Mouse (Mus musculus) limb, embryonic 11.5 days (tissue): ENCODE results near the gene Bmp4. TPM values are rescaled to one million over a fixed set of nuclear protein-coding genes. Genes with fewer than 3 reads are reported as not detected.

ENCODE experiments used
- ATAC-seq: fragments of 200-750 bp; cut with Nextera tagmentation; 2 replicates; pipeline ENCODE4 v1.8.0; 2017; ENCODE audit warnings: low read depth; ENCODE audit not compliant: insufficient number of reproducible peaks, low FRiP score, low TSS enrichment
- DNase-seq: peaks from one replicate; pipeline ENCODE4 v3.0.0-alpha.2; 2015; ENCODE audit warnings: low spot score
- H3K27ac ChIP-seq: fragments of 300-500 bp; sonication (generic); replicated peaks from 2 replicates; pipeline ENCODE4 v1.5.1; 2014; ENCODE audit warnings: low read depth, mild to moderate bottlenecking, low read length
- H3K27me3 ChIP-seq: fragments of 300-500 bp; sonication (generic); 2 replicates; pipeline ENCODE4 v1.6.1; 2014; ENCODE audit warnings: mild to moderate bottlenecking, low read length, mixed read lengths; ENCODE audit not compliant: control insufficient read depth, insufficient read depth
- H3K36me3 ChIP-seq: fragments of 300-500 bp; sonication (generic); 2 replicates; pipeline ENCODE4 v1.6.1; 2014; ENCODE audit warnings: mild to moderate bottlenecking, low read length, moderate library complexity, mixed read lengths; ENCODE audit not compliant: control insufficient read depth, insufficient read depth
- H3K4me1 ChIP-seq: fragments of 300-500 bp; sonication (generic); 2 replicates; pipeline ENCODE4 v1.6.1; 2014; ENCODE audit warnings: low read length, mixed read lengths; ENCODE audit not compliant: control insufficient read depth, insufficient read depth
- H3K4me2 ChIP-seq: fragments of 300-500 bp; sonication (generic); 2 replicates; pipeline ENCODE4 v1.6.1; 2014; ENCODE audit warnings: low read depth, mild to moderate bottlenecking, moderate library complexity; ENCODE audit not compliant: severe bottlenecking
- H3K4me3 ChIP-seq: fragments of 300-500 bp; sonication (generic); 2 replicates; pipeline ENCODE4 v1.5.1; 2014; ENCODE audit warnings: low read depth, low read length
- H3K9ac ChIP-seq: fragments of 300-500 bp; sonication (generic); 2 replicates; pipeline ENCODE4 v1.6.1; 2014; ENCODE audit warnings: mild to moderate bottlenecking, low read length
- H3K9me3 ChIP-seq: fragments of 300-500 bp; sonication (generic); 2 replicates; pipeline ENCODE4 v1.6.1; 2016; ENCODE audit warnings: low read length; ENCODE audit not compliant: control insufficient read depth
- WGBS: fragments of 180-500 bp; shearing (Covaris S2); extraction: QIAGEN DNeasy Blood & Tissue Kit; methylation state at CpG from one replicate; pipeline ENCODE4 v1.1.7; 2014; 5-methylcytosine and 5-hydroxymethylcytosine counted together
- polyA plus RNA-seq: library from polyadenylated mRNA; unstranded; fragments of >200 nt; fragmentation: Nextera tagmentation; extraction: Ambion mirVana; gene quantifications from 2 replicates; pipeline ENCODE4 v1.2.1, GENCODE M21; 2014

Gene Bmp4
- polyA plus RNA-seq: 58.9 and 75.0 TPM in 2 replicates

GRCm38 (mm10) chr14:46390249-46390775 is at the start of gene Bmp4:
Gene Bmp4 (minus strand): TSS chr14:46390669.
- DNase-seq: peak; percentile 86
- WGBS: under 1% methylated on average over 26 of the region's 26 CpGs
- peak; percentile 33; the same call in 1 of the 2 replicates for ATAC-seq
- Histone ChIP-seq H3K4me1 (peaks cover 6% of the 10 kb centered on the region; the same call in 1 of the 2 replicates), H3K27me3 (peaks cover 3% of the 10 kb centered on the region; the same call in 1 of the 2 replicates), H3K9me3 (no peaks in the 10 kb centered on the region), H3K4me2 (peak within 1 kb of the TSS; percentile 82), H3K9ac (peak within 1 kb of the TSS; percentile 62), H3K27ac (0 out of 2 replicates have a peak within 1 kb of the TSS, but pooled peaks have one; percentile 15), H3K4me3 (peak within 1 kb of the TSS; percentile 37), H3K36me3 (no peaks in the 10 kb centered on the region)

- H3K4me2 ChIP-seq: no peak overlapping the region
- no peaks in the 10 kb centered on the region for H3K27me3 ChIP-seq
- H3K36me3 ChIP-seq: no peaks in the 10 kb centered on the region
- H3K27ac ChIP-seq: no peak overlapping the region
- ATAC-seq (no peak), DNase-seq (no peak)
- no peaks in the 10 kb centered on the region for H3K9me3 ChIP-seq
- no peak overlapping the region for H3K4me3 ChIP-seq
- H3K4me1 ChIP-seq: peaks cover 8% of the 10 kb centered on the region
- 71% methylated on average over 5 of the region's 5 CpGs for WGBS
- no peak overlapping the region for H3K9ac ChIP-seq
These were observed 49.1 kb upstream of the Bmp4 start for GRCm38 (mm10) chr14:46439461-46440048.

GRCm38 (mm10) chr14:46436471-46437090 is 46.1 kb upstream of the Bmp4 start:
- peak; percentile 60 for ATAC-seq
- DNase-seq: peak; percentile 51
- 3% methylated on average over 9 of the region's 9 CpGs for whole genome bisulfite sequencing
- no peaks in the 10 kb centered on the region for H3K9me3 ChIP-seq
- H3K4me2 ChIP-seq: peak overlapping the region; percentile 11; the same call in 1 of the 2 replicates
- no peak overlapping the region for H3K4me3 ChIP-seq
- peaks cover 8% of the 10 kb centered on the region for H3K4me1 ChIP-seq
- H3K36me3 ChIP-seq: no peaks in the 10 kb centered on the region
- no peaks in the 10 kb centered on the region for H3K27me3 ChIP-seq
- H3K27ac ChIP-seq: no peak overlapping the region
- H3K9ac ChIP-seq: no peak overlapping the region

GRCm38 (mm10) chr14:46430231-46430630 is 39.8 kb upstream of the Bmp4 start:
- ATAC-seq: no peak
- WGBS: 86% methylated on average over 5 of the region's 5 CpGs

GRCm38 (mm10) chr14:46427251-46427650 is 36.8 kb upstream of the Bmp4 start:
- Histone ChIP-seq H3K36me3 (no peaks in the 10 kb centered on the region), H3K27me3 (no peaks in the 10 kb centered on the region), H3K4me3 (no peak overlapping the region), H3K9me3 (no peaks in the 10 kb centered on the region), H3K4me1 (no peaks in the 10 kb centered on the region), H3K4me2 (no peak overlapping the region), H3K27ac (no peak overlapping the region), H3K9ac (no peak overlapping the region)
- 91% methylated on average over 13 of the region's 13 CpGs for WGBS
- no peak for DNase-seq
- ATAC-seq: no peak

More at GRCm38 (mm10) chr14:46430231-46430630, 39.8 kb upstream of the Bmp4 start:
- Histone ChIP-seq H3K9me3 (no peaks in the 10 kb centered on the region), H3K27me3 (no peaks in the 10 kb centered on the region), H3K27ac (no peak overlapping the region), H3K4me2 (no peak overlapping the region), H3K4me1 (no peaks in the 10 kb centered on the region), H3K4me3 (no peak overlapping the region), H3K9ac (no peak overlapping the region), H3K36me3 (no peaks in the 10 kb centered on the region)
- no peak for DNase-seq

GRCm38 (mm10) chr14:46421823-46422222 is 31.4 kb upstream of the Bmp4 start:
- DNase-seq (no peak), ATAC-seq (no peak)
- H3K27me3 ChIP-seq: no peaks in the 10 kb centered on the region
- H3K4me1 ChIP-seq: peaks cover 3% of the 10 kb centered on the region; the same call in 1 of the 2 replicates
- no peak overlapping the region for H3K27ac ChIP-seq
- no peak overlapping the region for H3K4me3 ChIP-seq
- no peaks in the 10 kb centered on the region for H3K9me3 ChIP-seq
- H3K36me3 ChIP-seq: no peaks in the 10 kb centered on the region
- no peak overlapping the region for H3K9ac ChIP-seq
- H3K4me2 ChIP-seq: no peak overlapping the region
- 86% methylated on average over 3 of the region's 3 CpGs for WGBS

GRCm38 (mm10) chr14:46419269-46419668 is 28.8 kb upstream of the Bmp4 start:
- ATAC-seq (no peak), DNase-seq (no peak)
- H3K27me3 ChIP-seq: no peaks in the 10 kb centered on the region
- no peak overlapping the region for H3K4me2 ChIP-seq
- no peaks in the 10 kb centered on the region for H3K9me3 ChIP-seq
- no peak overlapping the region for H3K27ac ChIP-seq
- no peak overlapping the region for H3K9ac ChIP-seq
- no peak overlapping the region for H3K4me3 ChIP-seq
- H3K4me1 ChIP-seq: peaks cover 3% of the 10 kb centered on the region; the same call in 1 of the 2 replicates
- no peaks in the 10 kb centered on the region for H3K36me3 ChIP-seq
- WGBS: 55% methylated on average over 11 of the region's 11 CpGs

GRCm38 (mm10) chr14:46418371-46419097 is 28.1 kb upstream of the Bmp4 start:
- Histone ChIP-seq H3K4me3 (no peak overlapping the region), H3K27ac (no peak overlapping the region), H3K4me2 (no peak overlapping the region), H3K36me3 (no peaks in the 10 kb centered on the region), H3K9me3 (no peaks in the 10 kb centered on the region), H3K9ac (no peak overlapping the region), H3K4me1 (peaks cover 3% of the 10 kb centered on the region; the same call in 1 of the 2 replicates), H3K27me3 (no peaks in the 10 kb centered on the region)
- DNase-seq: no peak
- no peak for ATAC-seq
- 69% methylated on average over 15 of the region's 15 CpGs for WGBS
